Mouse (Mus musculus) bone marrow macrophage, adult 2 months (primary cell): ENCODE measurements around the gene Hist1h2bb. TPM values are rescaled to one million over a fixed set of nuclear protein-coding genes. Genes with fewer than 3 reads are reported as not detected.
A peak's percentile ranks its signal among the peaks of the same experiment; 100 is the strongest.

Experiments used
- H3K27ac ChIP-seq: 2 replicates; pipeline ENCODE4 v1.5.1; 2012; ENCODE audit warnings: low read depth, low read length; ENCODE audit not compliant: insufficient read depth
- H3K4me1 ChIP-seq: 2 replicates; pipeline ENCODE4 v1.6.1; 2012; ENCODE audit warnings: low read length; ENCODE audit not compliant: control insufficient read depth, insufficient read depth
- H3K4me3 ChIP-seq: 2 replicates; pipeline ENCODE4 v1.5.1; 2012; ENCODE audit warnings: mild to moderate bottlenecking, low read length, moderate library complexity; ENCODE audit not compliant: insufficient read depth
- CTCF ChIP-seq: IDR thresholded peaks from 2 replicates; pipeline ENCODE4 v1.5.1; 2012; ENCODE audit warnings: low read depth, mild to moderate bottlenecking, low read length, moderate library complexity
- POLR2A ChIP-seq: IDR thresholded peaks from 2 replicates; pipeline ENCODE4 v1.6.1; 2012; ENCODE audit warnings: mild to moderate bottlenecking, low read depth, low read length, borderline replicate concordance
- polyA plus RNA-seq: library from polyadenylated mRNA; stranded (reverse); fragments of >200 nt; gene quantifications from 2 replicates; pipeline ENCODE4 v1.2.4, GENCODE M21; 2012; ENCODE audit not compliant: missing spikeins, insufficient read depth, insufficient read length

Hist1h2bb gene
- polyA plus RNA-seq, 1 experiment = 1.3 TPM

DNA sequence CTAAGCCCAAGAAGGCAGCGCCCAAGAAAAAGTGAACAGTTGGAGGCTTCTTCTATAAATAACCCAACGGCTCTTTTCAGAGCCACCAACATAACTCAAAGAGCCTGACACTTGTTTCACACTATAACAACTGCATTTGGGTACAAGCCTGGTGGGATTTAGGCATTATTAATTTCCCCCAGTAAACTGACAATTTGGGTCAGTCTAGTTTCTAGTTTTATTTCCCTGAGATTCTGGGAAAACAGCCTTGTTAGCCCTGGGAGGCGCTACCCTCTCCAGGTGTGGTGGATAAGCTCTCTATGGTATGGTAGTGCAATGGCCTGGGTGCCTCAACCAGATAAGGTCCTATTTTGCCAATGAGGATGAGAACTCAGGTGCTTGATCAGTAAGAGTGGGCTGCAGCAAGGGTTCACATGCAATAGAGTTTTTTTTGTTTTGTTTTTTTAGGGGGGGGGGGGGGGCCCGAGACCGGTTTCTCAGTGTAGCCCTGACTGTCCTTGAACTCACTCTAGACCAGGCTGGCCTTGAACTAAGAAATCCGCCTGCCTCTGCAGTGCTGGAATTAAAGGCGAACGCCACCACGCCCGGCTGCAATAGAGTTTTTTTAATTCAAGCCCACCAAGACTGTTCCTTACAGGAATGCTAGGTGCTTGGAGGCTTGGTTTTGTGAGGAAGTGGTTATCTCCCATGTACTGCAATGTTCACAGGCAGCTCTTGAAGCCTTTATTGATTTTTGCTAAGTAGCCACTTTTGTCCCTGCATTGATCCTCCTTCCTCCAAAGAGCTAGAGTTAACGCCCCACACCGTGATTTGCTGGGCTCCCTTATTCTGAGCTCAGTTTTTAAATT is 18.0 kb downstream of the Hist1h2bb start:
- Histone ChIP-seq H3K4me3 (peak overlapping the region; percentile 59), H3K27ac (peak overlapping the region; percentile 59), H3K4me1 (peaks cover 29% of the 10 kb centered on the region)
- TF ChIP-seq CTCF = no peak
- no peak for TF ChIP-seq POLR2A

DNA sequence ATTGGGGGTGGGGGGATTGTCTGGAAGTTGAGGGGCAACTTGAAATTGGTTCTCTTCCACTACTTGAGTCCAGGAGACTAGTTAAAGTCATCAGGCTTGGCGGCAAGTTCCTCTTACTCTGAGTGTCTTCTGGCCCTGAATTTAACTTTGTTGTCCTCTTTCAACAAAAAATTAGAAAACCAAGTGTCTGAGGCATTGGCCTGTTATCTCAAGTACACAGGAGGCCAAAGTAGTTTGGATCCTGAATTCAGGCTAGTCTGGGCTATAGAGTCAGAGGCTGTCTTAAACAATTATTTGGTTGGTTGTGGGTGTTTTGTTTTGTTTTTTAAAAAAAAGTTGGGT is 18.6 kb downstream of the Hist1h2bb start:
- H3K4me3 ChIP-seq = no peak overlapping the region
- no peak overlapping the region for H3K27ac ChIP-seq
- TF ChIP-seq CTCF = no peak
- peaks cover 28% of the 10 kb centered on the region for H3K4me1 ChIP-seq

GRCm38 (mm10) chr13:23766772-23767171 is 20.2 kb downstream of the Hist1h2bb start:
- no peak overlapping the region for H3K27ac ChIP-seq
- no peak overlapping the region for H3K4me3 ChIP-seq
- H3K4me1 ChIP-seq = peaks cover 25% of the 10 kb centered on the region
- no peak for TF ChIP-seq CTCF
- TF ChIP-seq POLR2A = no peak

- TF ChIP-seq POLR2A (no peak), CTCF (no peak)
- Histone ChIP-seq H3K4me3 (peak overlapping the region; percentile 7; the same call in 1 of the 2 replicates), H3K27ac (peak overlapping the region; percentile 83), H3K4me1 (peaks cover 17% of the 10 kb centered on the region)
Measured at GRCm38 (mm10) chr13:23768834-23769397, 22.4 kb downstream of the Hist1h2bb start.

DNA sequence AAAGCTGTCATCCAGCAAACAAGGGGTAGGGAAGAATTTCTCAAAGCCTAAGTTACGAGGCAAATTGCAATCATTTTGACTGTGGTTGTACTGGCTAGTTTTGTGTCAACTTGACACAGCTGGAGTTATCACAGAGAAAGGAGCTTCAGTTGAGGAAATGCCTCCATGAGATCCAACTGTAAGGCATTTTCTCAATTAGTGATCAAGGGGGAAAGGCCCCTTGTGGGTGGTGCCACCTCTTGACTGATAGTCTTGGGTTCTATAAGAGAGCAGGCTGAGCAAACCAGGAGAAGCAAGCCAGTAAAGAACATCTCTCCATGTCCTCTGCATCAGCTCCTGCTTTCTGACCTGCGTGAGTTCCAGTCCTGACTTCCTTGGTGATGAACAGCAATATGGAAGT is 23.1 kb downstream of the Hist1h2bb start, which contains the start of gene Trim38:
TSS of gene Trim38 (plus strand) at position 301 of the 400 bp plus-strand sequence.
- H3K4me1 ChIP-seq = peaks cover 12% of the 10 kb centered on the region
- H3K4me3 ChIP-seq = peak within 1 kb of the TSS; percentile 7; the same call in 1 of the 2 replicates
- peak within 1 kb of the TSS; percentile 83 for H3K27ac ChIP-seq

DNA sequence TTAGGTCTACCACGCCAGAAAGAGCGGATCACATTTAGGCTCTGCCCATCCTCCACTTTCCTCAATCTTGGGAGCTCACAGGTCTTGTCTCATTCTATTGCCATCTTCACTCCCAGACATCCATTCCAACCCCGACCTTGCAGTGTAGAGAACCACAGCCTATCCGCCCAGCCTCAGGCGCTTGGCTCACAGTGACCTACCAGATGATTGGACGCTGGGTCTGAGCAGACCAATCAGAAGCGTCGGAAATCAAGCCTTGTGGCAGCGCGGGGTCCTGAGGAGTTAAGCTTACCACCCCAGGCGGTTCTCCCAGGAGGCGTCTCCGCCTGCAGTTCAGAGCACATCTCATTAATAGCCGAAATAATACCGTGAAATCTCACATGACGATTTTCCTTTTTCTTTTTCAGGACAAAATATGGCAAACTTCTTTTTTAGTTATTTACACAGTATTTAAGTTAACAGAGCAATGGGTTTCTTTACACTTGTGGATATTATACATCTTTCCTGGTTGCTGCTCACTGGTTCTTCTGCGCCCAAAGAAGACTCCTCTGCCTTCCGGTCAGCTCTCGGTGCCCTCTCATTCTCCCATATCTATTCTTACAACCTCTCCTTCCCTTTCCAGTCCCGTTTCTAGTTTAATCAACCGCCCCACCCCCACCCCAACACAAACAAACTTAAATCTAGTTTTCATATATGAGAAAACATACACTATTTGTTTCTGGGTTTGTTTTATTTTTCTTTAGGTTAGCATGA is 26.2 kb downstream of the Hist1h2bb start:
- no peak for TF ChIP-seq POLR2A
- no peak for TF ChIP-seq CTCF
- H3K27ac ChIP-seq = no peak overlapping the region
- H3K4me1 ChIP-seq = peaks cover 9% of the 10 kb centered on the region
- H3K4me3 ChIP-seq = no peak overlapping the region

DNA sequence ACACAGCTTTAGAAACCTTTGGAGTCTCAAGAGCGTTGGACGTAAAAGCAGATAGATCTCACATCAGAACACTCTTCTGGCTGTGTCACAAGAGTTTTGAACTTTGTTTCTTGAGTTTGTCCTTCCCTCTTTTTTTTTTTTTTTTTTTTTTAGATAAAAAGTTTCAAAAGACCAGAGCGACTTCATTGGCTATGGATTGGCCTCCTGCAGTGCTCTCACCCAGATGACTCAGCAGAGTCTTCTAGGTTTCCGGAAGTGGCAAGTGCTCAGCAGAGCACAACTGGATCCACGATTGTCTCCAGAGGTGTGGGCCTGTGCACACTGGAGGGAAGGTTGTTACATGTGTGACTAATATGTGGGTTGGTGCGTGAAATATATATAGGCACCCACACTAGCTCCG is 31.8 kb downstream of the Hist1h2bb start:
- no peak overlapping the region for H3K4me3 ChIP-seq
- TF ChIP-seq POLR2A (no peak), CTCF (no peak)
- H3K4me1 ChIP-seq = peaks cover 2% of the 10 kb centered on the region; the same call in 1 of the 2 replicates
- no peak overlapping the region for H3K27ac ChIP-seq

GRCm38 (mm10) chr13:23779025-23779424 is 32.5 kb downstream of the Hist1h2bb start:
- no peak overlapping the region for H3K27ac ChIP-seq
- no peak for TF ChIP-seq POLR2A
- no peak for TF ChIP-seq CTCF
- peaks cover 2% of the 10 kb centered on the region; the same call in 1 of the 2 replicates for H3K4me1 ChIP-seq
- no peak overlapping the region for H3K4me3 ChIP-seq

DNA sequence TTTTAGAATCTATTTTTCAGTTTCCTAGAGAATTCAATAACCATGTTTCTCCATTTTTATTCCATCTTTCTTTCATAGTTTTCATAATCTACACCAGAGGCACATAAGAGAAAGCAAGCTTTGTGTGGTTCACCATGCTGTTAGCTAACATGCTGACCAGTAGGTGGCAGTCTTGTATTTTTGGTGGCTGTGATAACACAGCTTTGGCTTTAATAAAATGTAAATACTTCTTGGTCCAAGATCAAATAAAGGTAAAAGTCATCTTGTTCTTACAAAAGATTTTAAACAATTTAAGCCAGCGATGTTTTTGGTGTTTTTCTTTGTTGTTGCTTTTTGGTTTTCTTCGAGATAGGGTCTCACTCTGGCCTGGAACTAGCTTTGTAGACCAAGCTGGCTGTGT is 46.0 kb downstream of the Hist1h2bb start:
- Histone ChIP-seq H3K4me1 (no peaks in the 10 kb centered on the region), H3K27ac (no peak overlapping the region), H3K4me3 (no peak overlapping the region)
- TF ChIP-seq CTCF = no peak
- TF ChIP-seq POLR2A = no peak

Other genes starting within 250 kb of the Hist1h2bb start
- 2.5 and 3.1 TPM in 2 replicates for gene Hist1h4h, start 215.7 kb upstream of the Hist1h2bb start, polyA plus RNA-seq
- gene Hist1h2af, start 212.8 kb upstream of the Hist1h2bb start, polyA plus RNA-seq = 42.5 and 76.9 TPM in 2 replicates
- gene Hist1h3g, start 211.3 kb upstream of the Hist1h2bb start, polyA plus RNA-seq = not detected in 2 replicates
- 0.71 and 0.97 TPM in 2 replicates for gene Hist1h2bh, start 203.3 kb upstream of the Hist1h2bb start, polyA plus RNA-seq
- gene Hist1h3f, start 202.7 kb upstream of the Hist1h2bb start, polyA plus RNA-seq = 0.80 TPM in 1 of 2 replicates, not detected in the other
- gene Hist1h4f, start 195.1 kb upstream of the Hist1h2bb start, polyA plus RNA-seq = 4.7 TPM in 1 of 2 replicates, not detected in the other
- gene Hist1h1d, start 193.5 kb upstream of the Hist1h2bb start, polyA plus RNA-seq = 0.11 and 0.39 TPM in 2 replicates
- gene Hist1h3e, start 184.4 kb upstream of the Hist1h2bb start, polyA plus RNA-seq = 1.5 and 3.6 TPM in 2 replicates
- 1.7 TPM in 1 of 2 replicates, not detected in the other for gene Hist1h2ae, start 175.5 kb upstream of the Hist1h2bb start, polyA plus RNA-seq
- 9.8 and 11.9 TPM in 2 replicates for gene Hist1h2bg, start 175.3 kb upstream of the Hist1h2bb start, polyA plus RNA-seq
- gene Hist1h2bf, start 172.5 kb upstream of the Hist1h2bb start, polyA plus RNA-seq = 3.8 and 7.9 TPM in 2 replicates
- gene Hist1h2ad, start 172.4 kb upstream of the Hist1h2bb start, polyA plus RNA-seq = not detected in 2 replicates
- gene Hist1h3d, start 171.0 kb upstream of the Hist1h2bb start, polyA plus RNA-seq = 2.3 and 3.2 TPM in 2 replicates
- 1.6 and 2.5 TPM in 2 replicates for gene Hist1h4d, start 165.1 kb upstream of the Hist1h2bb start, polyA plus RNA-seq
- gene Hist1h2be, start 125.6 kb upstream of the Hist1h2bb start, polyA plus RNA-seq = 0.86 and 2.1 TPM in 2 replicates
- gene Hist1h1e, start 124.2 kb upstream of the Hist1h2bb start, polyA plus RNA-seq = 2.6 TPM in 2 replicates
- gene Hist1h2ac, start 62.8 kb upstream of the Hist1h2bb start, polyA plus RNA-seq = 0.35 and 0.40 TPM in 2 replicates
- gene Hist1h2bc, start 62.5 kb upstream of the Hist1h2bb start, polyA plus RNA-seq = 55.8 and 61.9 TPM in 2 replicates
- 0.62 TPM in 1 of 2 replicates, not detected in the other for gene Hist1h1t, start 50.9 kb upstream of the Hist1h2bb start, polyA plus RNA-seq
- not detected in 2 replicates for gene Hist1h4c, start 48.3 kb upstream of the Hist1h2bb start, polyA plus RNA-seq
- gene Hfe, start 35.9 kb upstream of the Hist1h2bb start, polyA plus RNA-seq = 95.3 and 104 TPM in 2 replicates
- 75.5 and 80.8 TPM in 2 replicates for gene Hist1h1c, start 7.9 kb upstream of the Hist1h2bb start, polyA plus RNA-seq
- 1.2 TPM in 1 of 2 replicates, not detected in the other for gene Hist1h3c, start 1.1 kb upstream of the Hist1h2bb start, polyA plus RNA-seq
- 4.3 and 8.4 TPM in 2 replicates for gene Hist1h2ab, start 4.4 kb downstream of the Hist1h2bb start, polyA plus RNA-seq
- gene Hist1h3b, start 5.5 kb downstream of the Hist1h2bb start, polyA plus RNA-seq = 2.1 and 4.8 TPM in 2 replicates
- 4.5 and 5.1 TPM in 2 replicates for gene Hist1h4b, start 10.3 kb downstream of the Hist1h2bb start, polyA plus RNA-seq
- gene Hist1h4a, start 14.5 kb downstream of the Hist1h2bb start, polyA plus RNA-seq = not detected in 2 replicates
- gene Hist1h3a, start 15.7 kb downstream of the Hist1h2bb start, polyA plus RNA-seq = not detected in 2 replicates
- gene Hist1h1a, start 16.9 kb downstream of the Hist1h2bb start, polyA plus RNA-seq = not detected in 2 replicates
- not detected in 2 replicates for gene Trim38, start 23.2 kb downstream of the Hist1h2bb start, polyA plus RNA-seq
- not detected in 2 replicates for gene Slc17a2, start 60.3 kb downstream of the Hist1h2bb start, polyA plus RNA-seq
- gene Slc17a3, start 92.7 kb downstream of the Hist1h2bb start, polyA plus RNA-seq = not detected in 2 replicates
- gene Slc17a1, start 121.0 kb downstream of the Hist1h2bb start, polyA plus RNA-seq = not detected in 2 replicates
- gene Slc17a4, start 168.3 kb downstream of the Hist1h2bb start, polyA plus RNA-seq = not detected in 2 replicates
- not detected in 2 replicates for gene Hist1h2ba, start 187.4 kb downstream of the Hist1h2bb start, polyA plus RNA-seq
- gene Hist1h2aa, start 187.7 kb downstream of the Hist1h2bb start, polyA plus RNA-seq = not detected in 2 replicates
- gene Scgn, start 244.5 kb downstream of the Hist1h2bb start, polyA plus RNA-seq = not detected in 2 replicates